Mouse (Mus musculus) myocyte (in vitro differentiated cells): Measurements from ENCODE around the gene Phb2.
A peak's percentile ranks its signal among the peaks of the same experiment; 100 is the strongest.

Source experiments
- CEBPB ChIP-seq: IDR thresholded peaks from 2 replicates; pipeline ENCODE4 v1.6.1; 2011; ENCODE audit warnings: mild to moderate bottlenecking, moderate library complexity; ENCODE audit not compliant: poor library complexity, insufficient read depth, severe bottlenecking
- MAX ChIP-seq: IDR thresholded peaks from one replicate; pipeline ENCODE4 v1.6.1; 2011; ENCODE audit warnings: low read depth, mild to moderate bottlenecking, control low read depth
- MYOD1 ChIP-seq, 3 experiments: IDR thresholded peaks; one replicate each; pipeline ENCODE4 v1.6.1; 2011; ENCODE audit warnings: control low read depth in 2 of 3, low read depth in 2 of 3, mild to moderate bottlenecking in 2 of 3, moderate library complexity in 1 of 3; ENCODE audit not compliant: insufficient read length in 2 of 3, control insufficient read depth in 1 of 3
- MYOG ChIP-seq, 3 experiments: IDR thresholded peaks; one replicate each; pipeline ENCODE4 v1.6.1; 2011; ENCODE audit warnings: control low read depth in 2 of 3, low read depth in 2 of 3, mild to moderate bottlenecking in 2 of 3; ENCODE audit not compliant: insufficient read length in 2 of 3, control insufficient read depth in 1 of 3, insufficient read depth in 1 of 3
- POLR2A ChIP-seq: IDR thresholded peaks from one replicate; pipeline ENCODE4 v1.6.1; 2011; ENCODE audit warnings: low read depth, mild to moderate bottlenecking, control low read depth, moderate library complexity; ENCODE audit not compliant: insufficient read length
- SRF ChIP-seq: IDR thresholded peaks from one replicate; pipeline ENCODE4 v1.6.1; 2011; ENCODE audit warnings: low read depth; ENCODE audit not compliant: control insufficient read depth, insufficient read length
- TCF12 ChIP-seq: IDR thresholded peaks from one replicate; pipeline ENCODE4 v1.6.1; 2011; ENCODE audit warnings: mild to moderate bottlenecking, control low read depth; ENCODE audit not compliant: poor library complexity, insufficient read depth, severe bottlenecking
- USF1 ChIP-seq: IDR thresholded peaks from one replicate; pipeline ENCODE4 v1.6.1; 2011; ENCODE audit warnings: low read depth, mild to moderate bottlenecking, control low read depth, moderate library complexity

- TF ChIP-seq CEBPB (no peak), USF1 (no peak), MYOD1 (IDR thresholded peaks at IDR 0.05; ENCODE audit: control insufficient read depth in 1 of 3, insufficient read length in 2 of 3, low read depth in 2 of 3) (peak in 1 of 3 experiments; percentile 42), SRF (no peak), TCF12 (no peak), POLR2A (peak; percentile 38), MAX (no peak), MYOG (IDR thresholded peaks at IDR 0.05; ENCODE audit: control insufficient read depth in 1 of 3, insufficient read depth in 1 of 3, insufficient read length in 2 of 3, low read depth in 2 of 3) (no peak)
Observed at GRCm38 (mm10) chr6:124662477-124663423, 49.4 kb upstream of the Phb2 start, which contains the start of gene Lpcat3.
